Mouse (Mus musculus): ENCODE results near the gene Pnrc1.

DNA sequence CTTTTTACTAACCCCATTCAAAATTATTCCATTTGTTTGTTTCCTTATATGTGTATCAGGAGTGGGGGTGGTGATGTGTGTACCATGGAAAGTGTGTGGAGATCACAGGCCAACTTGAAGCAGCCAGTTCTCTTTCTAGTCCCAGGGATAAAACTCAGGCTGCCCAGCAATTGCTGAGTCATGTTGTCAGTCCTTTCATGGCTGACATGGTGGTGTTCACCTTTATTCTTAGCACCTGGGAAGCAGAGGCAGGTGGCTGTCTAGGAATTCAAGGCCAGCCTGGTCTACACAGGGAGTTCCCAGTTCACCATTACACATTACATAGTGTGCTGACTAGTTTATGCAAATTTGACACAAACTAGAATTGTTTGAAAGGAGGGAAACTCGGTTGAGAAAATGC is 27.1 kb downstream of the Pnrc1 start:
- TF ChIP-seq CTCF (IDR thresholded peaks at IDR 0.05; ENCODE audit: control insufficient read depth, insufficient read depth, low read length) (no peak), POLR2A (IDR thresholded peaks at IDR 0.05; ENCODE audit: borderline replicate concordance, control insufficient read depth, low read depth, low read length) (no peak)

Measured in bone marrow, adult 2 months (tissue).